Mouse (Mus musculus): ENCODE results near the gene Itga2b.

Gene Itga2b

GRCm38 (mm10) chr11:102435754-102436470 is 34.0 kb downstream of the Itga2b start:
- DNase-seq, result no peak

- no peak for DNase-seq
Measured at GRCm38 (mm10) chr11:102434816-102435705, 34.9 kb downstream of the Itga2b start.

- peak; percentile 50 to 54 for DNase-seq
Measured at GRCm38 (mm10) chr11:102434406-102434805, 35.5 kb downstream of the Itga2b start.

GRCm38 (mm10) chr11:102433866-102434265 is 36.1 kb downstream of the Itga2b start:
- DNase-seq, result no peak

GRCm38 (mm10) chr11:102432896-102433295 is 37.0 kb downstream of the Itga2b start:
- DNase-seq, result no peak

GRCm38 (mm10) chr11:102432115-102432843 is 37.6 kb downstream of the Itga2b start:
- DNase-seq, result no peak

- no peak for DNase-seq
Measured at GRCm38 (mm10) chr11:102431728-102432114, 38.2 kb downstream of the Itga2b start.

- DNase-seq, result peak in 1 of 2 experiments; percentile 65
Measured at GRCm38 (mm10) chr11:102431018-102431645, 38.8 kb downstream of the Itga2b start.

- peak; percentile 56 to 61 for DNase-seq
Measured at GRCm38 (mm10) chr11:102430121-102431017, 39.6 kb downstream of the Itga2b start, which contains the start of gene Grn. Gene Grn, plus strand, starts transcription at chr11:102430315.

- no peak for DNase-seq
Measured at GRCm38 (mm10) chr11:102429551-102429950, 40.4 kb downstream of the Itga2b start.

GRCm38 (mm10) chr11:102428981-102429540 is 40.9 kb downstream of the Itga2b start:
- DNase-seq, result no peak

- no peak for DNase-seq
Measured at GRCm38 (mm10) chr11:102425555-102426316, 44.2 kb downstream of the Itga2b start.

- DNase-seq, result no peak
Measured at GRCm38 (mm10) chr11:102424666-102425065, 45.3 kb downstream of the Itga2b start.

- no peak for DNase-seq
Measured at GRCm38 (mm10) chr11:102421559-102421958, 48.4 kb downstream of the Itga2b start.

- DNase-seq, result no peak
Measured at GRCm38 (mm10) chr11:102418887-102419286, 51.0 kb downstream of the Itga2b start.

GRCm38 (mm10) chr11:102417160-102417559 is 52.8 kb downstream of the Itga2b start:
- DNase-seq, result no peak

- DNase-seq, result no peak
Measured at GRCm38 (mm10) chr11:102415034-102415802, 54.7 kb downstream of the Itga2b start.

- DNase-seq, result no peak
Measured at GRCm38 (mm10) chr11:102413059-102413458, 56.9 kb downstream of the Itga2b start.

- peak; percentile 55 to 67 for DNase-seq
Measured at GRCm38 (mm10) chr11:102411704-102412103, 58.2 kb downstream of the Itga2b start.

- DNase-seq, result no peak
Measured at GRCm38 (mm10) chr11:102411061-102411460, 58.9 kb downstream of the Itga2b start.

Data from thymus, adult 18-20 months (tissue).